Mouse (Mus musculus): Measurements from ENCODE around the gene Pald1. TPM values are rescaled to one million over a fixed set of nuclear protein-coding genes. Genes with fewer than 3 reads are reported as not detected.

The Pald1 gene
- polyA plus RNA-seq, 1 experiment, result 8.9 TPM

- no peaks in the 10 kb centered on the region for H3K36me3 ChIP-seq (ENCODE audit: control insufficient read depth, insufficient read depth)
- no peak overlapping the region for H3K4me3 ChIP-seq (ENCODE audit: insufficient read depth, poor library complexity, severe bottlenecking)
- H3K79me3 ChIP-seq (ENCODE audit: low read depth), result peaks cover 1% of the 10 kb centered on the region
- no peak overlapping the region for H3ac ChIP-seq (ENCODE audit: control insufficient read depth, insufficient read length, low read depth)
- H3K27me3 ChIP-seq (ENCODE audit: control insufficient read depth, insufficient read depth, insufficient read length), result no peaks in the 10 kb centered on the region
- H3K79me2 ChIP-seq (ENCODE audit: control insufficient read depth, insufficient read depth), result no peaks in the 10 kb centered on the region
- TF ChIP-seq USF1 (IDR thresholded peaks at IDR 0.05; ENCODE audit: low read depth), result no peak
- TF ChIP-seq MYOD1 (IDR thresholded peaks at IDR 0.05; ENCODE audit: control insufficient read depth, insufficient read length, low read depth), result no peak
- no peak for TF ChIP-seq CTCF (IDR thresholded peaks at IDR 0.05; ENCODE audit: control insufficient read depth, insufficient read depth, insufficient read length)
- no peak for TF ChIP-seq MYOG (IDR thresholded peaks at IDR 0.05; ENCODE audit: control insufficient read depth, extremely low read depth, insufficient read length)
- no peak for TF ChIP-seq CEBPB (IDR thresholded peaks at IDR 0.05; ENCODE audit: low read depth)
- TF ChIP-seq MAX (IDR thresholded peaks at IDR 0.05), result no peak
- TF ChIP-seq FOSL1 (IDR thresholded peaks at IDR 0.05; ENCODE audit: insufficient read depth, low read length, poor library complexity, severe bottlenecking), result no peak
Observed at GRCm38 (mm10) chr10:61360667-61361066, 22.7 kb downstream of the Pald1 start.

GRCm38 (mm10) chr10:61359411-61359810 lies 23.9 kb downstream of the Pald1 start:
- Histone ChIP-seq H3K36me3 (ENCODE audit: control insufficient read depth, insufficient read depth) (no peaks in the 10 kb centered on the region), H3ac (ENCODE audit: control insufficient read depth, insufficient read length, low read depth) (no peak overlapping the region)
- no peak for TF ChIP-seq MYOG (IDR thresholded peaks at IDR 0.05; ENCODE audit: control insufficient read depth, extremely low read depth, insufficient read length)
- no peak for TF ChIP-seq FOSL1 (IDR thresholded peaks at IDR 0.05; ENCODE audit: insufficient read depth, low read length, poor library complexity, severe bottlenecking)
- TF ChIP-seq MAX (IDR thresholded peaks at IDR 0.05), result no peak
- no peak for TF ChIP-seq CTCF (IDR thresholded peaks at IDR 0.05; ENCODE audit: control insufficient read depth, insufficient read depth, insufficient read length)
- no peak for TF ChIP-seq CEBPB (IDR thresholded peaks at IDR 0.05; ENCODE audit: low read depth)
- no peak for TF ChIP-seq USF1 (IDR thresholded peaks at IDR 0.05; ENCODE audit: low read depth)
- no peak for TF ChIP-seq MYOD1 (IDR thresholded peaks at IDR 0.05; ENCODE audit: control insufficient read depth, insufficient read length, low read depth)

GRCm38 (mm10) chr10:61357658-61358057 lies 25.7 kb downstream of the Pald1 start:
- TF ChIP-seq CTCF (IDR thresholded peaks at IDR 0.05; ENCODE audit: control insufficient read depth, insufficient read depth, insufficient read length) (no peak), MYOG (IDR thresholded peaks at IDR 0.05; ENCODE audit: control insufficient read depth, extremely low read depth, insufficient read length) (no peak), USF1 (IDR thresholded peaks at IDR 0.05; ENCODE audit: low read depth) (no peak), FOSL1 (IDR thresholded peaks at IDR 0.05; ENCODE audit: insufficient read depth, low read length, poor library complexity, severe bottlenecking) (no peak)
- Histone ChIP-seq H3K27me3 (ENCODE audit: control insufficient read depth, insufficient read depth, insufficient read length) (no peaks in the 10 kb centered on the region), H3K36me3 (ENCODE audit: control insufficient read depth, insufficient read depth) (no peaks in the 10 kb centered on the region), H3K4me3 (ENCODE audit: insufficient read depth, poor library complexity, severe bottlenecking) (no peak overlapping the region), H3ac (ENCODE audit: control insufficient read depth, insufficient read length, low read depth) (no peak overlapping the region), H3K79me3 (ENCODE audit: low read depth) (peaks cover 1% of the 10 kb centered on the region), H3K79me2 (ENCODE audit: control insufficient read depth, insufficient read depth) (no peaks in the 10 kb centered on the region)

More at GRCm38 (mm10) chr10:61359411-61359810, 23.9 kb downstream of the Pald1 start:
- Histone ChIP-seq H3K27me3 (ENCODE audit: control insufficient read depth, insufficient read depth, insufficient read length) (no peaks in the 10 kb centered on the region), H3K79me3 (ENCODE audit: low read depth) (peaks cover 1% of the 10 kb centered on the region), H3K79me2 (ENCODE audit: control insufficient read depth, insufficient read depth) (no peaks in the 10 kb centered on the region), H3K4me3 (ENCODE audit: insufficient read depth, poor library complexity, severe bottlenecking) (no peak overlapping the region)

- Histone ChIP-seq H3K4me3 (ENCODE audit: insufficient read depth, poor library complexity, severe bottlenecking) (no peak overlapping the region), H3K36me3 (ENCODE audit: control insufficient read depth, insufficient read depth) (no peaks in the 10 kb centered on the region), H3K79me3 (ENCODE audit: low read depth) (peaks cover 1% of the 10 kb centered on the region), H3K27me3 (ENCODE audit: control insufficient read depth, insufficient read depth, insufficient read length) (no peaks in the 10 kb centered on the region), H3ac (ENCODE audit: control insufficient read depth, insufficient read length, low read depth) (no peak overlapping the region), H3K79me2 (ENCODE audit: control insufficient read depth, insufficient read depth) (no peaks in the 10 kb centered on the region)
- no peak for TF ChIP-seq MYOD1 (IDR thresholded peaks at IDR 0.05; ENCODE audit: control insufficient read depth, insufficient read length, low read depth)
- no peak for TF ChIP-seq CEBPB (IDR thresholded peaks at IDR 0.05; ENCODE audit: low read depth)
- TF ChIP-seq CTCF (IDR thresholded peaks at IDR 0.05; ENCODE audit: control insufficient read depth, insufficient read depth, insufficient read length), result no peak
- no peak for TF ChIP-seq MYOG (IDR thresholded peaks at IDR 0.05; ENCODE audit: control insufficient read depth, extremely low read depth, insufficient read length)
- no peak for TF ChIP-seq MAX (IDR thresholded peaks at IDR 0.05)
- TF ChIP-seq USF1 (IDR thresholded peaks at IDR 0.05; ENCODE audit: low read depth), result no peak
- no peak for TF ChIP-seq FOSL1 (IDR thresholded peaks at IDR 0.05; ENCODE audit: insufficient read depth, low read length, poor library complexity, severe bottlenecking)
Observed at GRCm38 (mm10) chr10:61356568-61356967, 26.8 kb downstream of the Pald1 start.

GRCm38 (mm10) chr10:61356095-61356494 lies 27.2 kb downstream of the Pald1 start:
- no peaks in the 10 kb centered on the region for H3K79me2 ChIP-seq (ENCODE audit: control insufficient read depth, insufficient read depth)
- H3ac ChIP-seq (ENCODE audit: control insufficient read depth, insufficient read length, low read depth), result no peak overlapping the region
- H3K27me3 ChIP-seq (ENCODE audit: control insufficient read depth, insufficient read depth, insufficient read length), result no peaks in the 10 kb centered on the region
- no peak overlapping the region for H3K4me3 ChIP-seq (ENCODE audit: insufficient read depth, poor library complexity, severe bottlenecking)
- H3K36me3 ChIP-seq (ENCODE audit: control insufficient read depth, insufficient read depth), result peaks cover 4% of the 10 kb centered on the region
- no peak for TF ChIP-seq MYOG (IDR thresholded peaks at IDR 0.05; ENCODE audit: control insufficient read depth, extremely low read depth, insufficient read length)
- TF ChIP-seq CEBPB (IDR thresholded peaks at IDR 0.05; ENCODE audit: low read depth), result no peak
- TF ChIP-seq CTCF (IDR thresholded peaks at IDR 0.05; ENCODE audit: control insufficient read depth, insufficient read depth, insufficient read length), result no peak
- no peak for TF ChIP-seq FOSL1 (IDR thresholded peaks at IDR 0.05; ENCODE audit: insufficient read depth, low read length, poor library complexity, severe bottlenecking)
- TF ChIP-seq MYOD1 (IDR thresholded peaks at IDR 0.05; ENCODE audit: control insufficient read depth, insufficient read length, low read depth), result no peak
- TF ChIP-seq MAX (IDR thresholded peaks at IDR 0.05), result no peak
- no peak for TF ChIP-seq USF1 (IDR thresholded peaks at IDR 0.05; ENCODE audit: low read depth)
- peaks cover 1% of the 10 kb centered on the region for H3K79me3 ChIP-seq (ENCODE audit: low read depth)

GRCm38 (mm10) chr10:61355611-61356010 lies 27.7 kb downstream of the Pald1 start:
- Histone ChIP-seq H3K4me3 (ENCODE audit: insufficient read depth, poor library complexity, severe bottlenecking) (no peak overlapping the region), H3K79me3 (ENCODE audit: low read depth) (peaks cover 1% of the 10 kb centered on the region), H3K27me3 (ENCODE audit: control insufficient read depth, insufficient read depth, insufficient read length) (no peaks in the 10 kb centered on the region)

More at GRCm38 (mm10) chr10:61355611-61356010, 27.7 kb downstream of the Pald1 start:
- Histone ChIP-seq H3ac (ENCODE audit: control insufficient read depth, insufficient read length, low read depth) (no peak overlapping the region), H3K36me3 (ENCODE audit: control insufficient read depth, insufficient read depth) (peaks cover 9% of the 10 kb centered on the region), H3K79me2 (ENCODE audit: control insufficient read depth, insufficient read depth) (no peaks in the 10 kb centered on the region)
- TF ChIP-seq MAX (IDR thresholded peaks at IDR 0.05) (no peak), USF1 (IDR thresholded peaks at IDR 0.05; ENCODE audit: low read depth) (no peak), CTCF (IDR thresholded peaks at IDR 0.05; ENCODE audit: control insufficient read depth, insufficient read depth, insufficient read length) (no peak), CEBPB (IDR thresholded peaks at IDR 0.05; ENCODE audit: low read depth) (no peak), MYOD1 (IDR thresholded peaks at IDR 0.05; ENCODE audit: control insufficient read depth, insufficient read length, low read depth) (no peak), FOSL1 (IDR thresholded peaks at IDR 0.05; ENCODE audit: insufficient read depth, low read length, poor library complexity, severe bottlenecking) (no peak), MYOG (IDR thresholded peaks at IDR 0.05; ENCODE audit: control insufficient read depth, extremely low read depth, insufficient read length) (no peak)
